Mouse (Mus musculus): Measurements from ENCODE around the gene Neurl1a. TPM values are rescaled to one million over a fixed set of nuclear protein-coding genes. Genes with fewer than 3 reads are reported as not detected.

Gene Neurl1a
- polyA plus RNA-seq, 1 experiment from 2014 or later: 15.3 TPM

- H3K4me1 ChIP-seq (ENCODE audit: control insufficient read depth, insufficient read depth, low read length): peaks cover 11% of the 10 kb centered on the region
- H3K4me2 ChIP-seq (ENCODE audit: low read length): peak overlapping the region; percentile 85
- peak; percentile 15 for ATAC-seq
- no peaks in the 10 kb centered on the region for H3K36me3 ChIP-seq (ENCODE audit: control insufficient read depth, insufficient read depth, low read length)
- peaks cover 4% of the 10 kb centered on the region; the same call in 1 of the 2 replicates for H3K9me3 ChIP-seq (replicated peaks; ENCODE audit: control insufficient read depth, low read length, poor library complexity, severe bottlenecking)
- H3K9ac ChIP-seq (ENCODE audit: low read depth, low read length): no peak overlapping the region
- H3K27me3 ChIP-seq (ENCODE audit: control insufficient read depth, insufficient read depth, low read depth, low read length): 0 out of 2 replicates have a peak, but pooled peaks cover 4% of the 10 kb centered on the region
- peak overlapping the region; percentile 84 for H3K4me3 ChIP-seq (ENCODE audit: low read depth, low read length)
- H3K27ac ChIP-seq (ENCODE audit: low read length): no peak overlapping the region
- WGBS: 26% methylated on average over 10 of the region's 10 CpGs
Measured at GRCm38 (mm10) chr19:47178001-47178400, 619 bp upstream of the Neurl1a start.

GRCm38 (mm10) chr19:47179272-47179809, 721 bp downstream of the Neurl1a start:
- peak; percentile 61 for ATAC-seq
- WGBS: under 1% methylated on average over 38 of the region's 42 CpGs
- peak overlapping the region; percentile 85 for H3K4me2 ChIP-seq (ENCODE audit: low read length)
- H3K9me3 ChIP-seq (replicated peaks; ENCODE audit: control insufficient read depth, low read length, poor library complexity, severe bottlenecking): peaks cover 4% of the 10 kb centered on the region; the same call in 1 of the 2 replicates
- 0 out of 2 replicates have a peak, but pooled peaks cover 4% of the 10 kb centered on the region for H3K27me3 ChIP-seq (ENCODE audit: control insufficient read depth, insufficient read depth, low read depth, low read length)
- peak overlapping the region; percentile 84 for H3K4me3 ChIP-seq (ENCODE audit: low read depth, low read length)
- H3K9ac ChIP-seq (ENCODE audit: low read depth, low read length): peak overlapping the region; percentile 81
- H3K4me1 ChIP-seq (ENCODE audit: control insufficient read depth, insufficient read depth, low read length): peaks cover 15% of the 10 kb centered on the region
- peak overlapping the region; percentile 84 for H3K27ac ChIP-seq (ENCODE audit: low read length)
- H3K36me3 ChIP-seq (ENCODE audit: control insufficient read depth, insufficient read depth, low read length): no peaks in the 10 kb centered on the region

- H3K9me3 ChIP-seq (replicated peaks; ENCODE audit: control insufficient read depth, low read length, poor library complexity, severe bottlenecking): peaks cover 4% of the 10 kb centered on the region; the same call in 1 of the 2 replicates
- peak overlapping the region; percentile 85 for H3K4me2 ChIP-seq (ENCODE audit: low read length)
- H3K4me3 ChIP-seq (ENCODE audit: low read depth, low read length): peak overlapping the region; percentile 84
- H3K9ac ChIP-seq (ENCODE audit: low read depth, low read length): peak overlapping the region; percentile 81
- no peak for ATAC-seq
- H3K27ac ChIP-seq (ENCODE audit: low read length): no peak overlapping the region
- H3K27me3 ChIP-seq (ENCODE audit: control insufficient read depth, insufficient read depth, low read depth, low read length): 0 out of 2 replicates have a peak, but pooled peaks cover 4% of the 10 kb centered on the region
- H3K36me3 ChIP-seq (ENCODE audit: control insufficient read depth, insufficient read depth, low read length): no peaks in the 10 kb centered on the region
- 8% methylated on average over 8 of the region's 8 CpGs for WGBS
- H3K4me1 ChIP-seq (ENCODE audit: control insufficient read depth, insufficient read depth, low read length): peaks cover 15% of the 10 kb centered on the region
Measured at GRCm38 (mm10) chr19:47180011-47180410, 1.4 kb downstream of the Neurl1a start.

- 71% methylated on average over 8 of the region's 8 CpGs for WGBS
Measured at GRCm38 (mm10) chr19:47184221-47184620, 5.6 kb downstream of the Neurl1a start.

GRCm38 (mm10) chr19:47184736-47185135, 6.1 kb downstream of the Neurl1a start:
- H3K9ac ChIP-seq (ENCODE audit: low read depth, low read length): no peak overlapping the region
- H3K9me3 ChIP-seq (replicated peaks; ENCODE audit: control insufficient read depth, low read length, poor library complexity, severe bottlenecking): peaks cover 4% of the 10 kb centered on the region; the same call in 1 of the 2 replicates
- H3K4me1 ChIP-seq (ENCODE audit: control insufficient read depth, insufficient read depth, low read length): peaks cover 20% of the 10 kb centered on the region
- H3K4me2 ChIP-seq (ENCODE audit: low read length): no peak overlapping the region
- H3K4me3 ChIP-seq (ENCODE audit: low read depth, low read length): no peak overlapping the region
- 68% methylated on average over 4 of the region's 4 CpGs for WGBS
- H3K27ac ChIP-seq (ENCODE audit: low read length): no peak overlapping the region
- H3K27me3 ChIP-seq (ENCODE audit: control insufficient read depth, insufficient read depth, low read depth, low read length): 0 out of 2 replicates have a peak, but pooled peaks cover 4% of the 10 kb centered on the region
- ATAC-seq: no peak
- H3K36me3 ChIP-seq (ENCODE audit: control insufficient read depth, insufficient read depth, low read length): no peaks in the 10 kb centered on the region

More at GRCm38 (mm10) chr19:47184221-47184620, 5.6 kb downstream of the Neurl1a start:
- Histone ChIP-seq H3K4me2 (ENCODE audit: low read length) (no peak overlapping the region), H3K27me3 (ENCODE audit: control insufficient read depth, insufficient read depth, low read depth, low read length) (0 out of 2 replicates have a peak, but pooled peaks cover 4% of the 10 kb centered on the region), H3K4me3 (ENCODE audit: low read depth, low read length) (no peak overlapping the region), H3K27ac (ENCODE audit: low read length) (no peak overlapping the region), H3K9ac (ENCODE audit: low read depth, low read length) (no peak overlapping the region), H3K9me3 (replicated peaks; ENCODE audit: control insufficient read depth, low read length, poor library complexity, severe bottlenecking) (peaks cover 4% of the 10 kb centered on the region; the same call in 1 of the 2 replicates), H3K4me1 (ENCODE audit: control insufficient read depth, insufficient read depth, low read length) (peaks cover 20% of the 10 kb centered on the region), H3K36me3 (ENCODE audit: control insufficient read depth, insufficient read depth, low read length) (no peaks in the 10 kb centered on the region)
- ATAC-seq: no peak

- no peaks in the 10 kb centered on the region for H3K36me3 ChIP-seq (ENCODE audit: control insufficient read depth, insufficient read depth, low read length)
- WGBS: 43% methylated on average over 15 of the region's 15 CpGs
Measured at GRCm38 (mm10) chr19:47186514-47187275, 8.1 kb downstream of the Neurl1a start.

GRCm38 (mm10) chr19:47188515-47189128, 10.0 kb downstream of the Neurl1a start:
- H3K4me2 ChIP-seq (ENCODE audit: low read length): no peak overlapping the region
- H3K27me3 ChIP-seq (ENCODE audit: control insufficient read depth, insufficient read depth, low read depth, low read length): no peaks in the 10 kb centered on the region
- no peak overlapping the region for H3K27ac ChIP-seq (ENCODE audit: low read length)
- H3K9me3 ChIP-seq (replicated peaks; ENCODE audit: control insufficient read depth, low read length, poor library complexity, severe bottlenecking): no peaks in the 10 kb centered on the region
- 63% methylated on average over 11 of the region's 11 CpGs for WGBS
- H3K4me3 ChIP-seq (ENCODE audit: low read depth, low read length): no peak overlapping the region
- no peaks in the 10 kb centered on the region for H3K36me3 ChIP-seq (ENCODE audit: control insufficient read depth, insufficient read depth, low read length)
- H3K9ac ChIP-seq (ENCODE audit: low read depth, low read length): no peak overlapping the region
- peaks cover 10% of the 10 kb centered on the region for H3K4me1 ChIP-seq (ENCODE audit: control insufficient read depth, insufficient read depth, low read length)
- peak; percentile 82 for ATAC-seq

More at GRCm38 (mm10) chr19:47186514-47187275, 8.1 kb downstream of the Neurl1a start:
- peaks cover 4% of the 10 kb centered on the region; the same call in 1 of the 2 replicates for H3K9me3 ChIP-seq (replicated peaks; ENCODE audit: control insufficient read depth, low read length, poor library complexity, severe bottlenecking)
- no peaks in the 10 kb centered on the region for H3K27me3 ChIP-seq (ENCODE audit: control insufficient read depth, insufficient read depth, low read depth, low read length)
- H3K4me1 ChIP-seq (ENCODE audit: control insufficient read depth, insufficient read depth, low read length): peaks cover 10% of the 10 kb centered on the region
- H3K9ac ChIP-seq (ENCODE audit: low read depth, low read length): no peak overlapping the region
- H3K4me2 ChIP-seq (ENCODE audit: low read length): no peak overlapping the region
- H3K4me3 ChIP-seq (ENCODE audit: low read depth, low read length): no peak overlapping the region
- H3K27ac ChIP-seq (ENCODE audit: low read length): no peak overlapping the region
- ATAC-seq: no peak

- H3K4me3 ChIP-seq (ENCODE audit: low read depth, low read length): no peak overlapping the region
- no peak overlapping the region for H3K9ac ChIP-seq (ENCODE audit: low read depth, low read length)
- WGBS: 97% methylated on average over 5 of the region's 5 CpGs
- H3K9me3 ChIP-seq (replicated peaks; ENCODE audit: control insufficient read depth, low read length, poor library complexity, severe bottlenecking): no peaks in the 10 kb centered on the region
- no peaks in the 10 kb centered on the region for H3K27me3 ChIP-seq (ENCODE audit: control insufficient read depth, insufficient read depth, low read depth, low read length)
- ATAC-seq: no peak
- no peaks in the 10 kb centered on the region for H3K36me3 ChIP-seq (ENCODE audit: control insufficient read depth, insufficient read depth, low read length)
- peaks cover 3% of the 10 kb centered on the region; the same call in 1 of the 2 replicates for H3K4me1 ChIP-seq (ENCODE audit: control insufficient read depth, insufficient read depth, low read length)
- H3K27ac ChIP-seq (ENCODE audit: low read length): no peak overlapping the region
- H3K4me2 ChIP-seq (ENCODE audit: low read length): no peak overlapping the region
Measured at GRCm38 (mm10) chr19:47192158-47192557, 13.5 kb downstream of the Neurl1a start.

Measured in midbrain, embryonic 16.5 days (tissue).